Mouse (Mus musculus) limb, embryonic 14.5 days (tissue): ENCODE results near the gene Zbtb20. TPM values are rescaled to one million over a fixed set of nuclear protein-coding genes. Genes with fewer than 3 reads are reported as not detected.

Experiments used
- ATAC-seq: fragments of 200-750 bp; cut with Nextera tagmentation; 2 replicates; pipeline ENCODE4 v1.8.0; 2017; ENCODE audit warnings: low read depth, moderate number of reproducible peaks, moderate TSS enrichment; ENCODE audit not compliant: low FRiP score
- DNase-seq: peaks from one replicate; pipeline ENCODE4 v3.0.0-alpha.2; 2015; ENCODE audit warnings: low spot score
- H3K27ac ChIP-seq: fragments of 300-500 bp; sonication (generic); replicated peaks from 2 replicates; pipeline ENCODE4 v1.5.1; 2014; ENCODE audit warnings: low read depth, mild to moderate bottlenecking, low read length, moderate library complexity, mixed read lengths
- H3K27me3 ChIP-seq: fragments of 300-500 bp; sonication (generic); 2 replicates; pipeline ENCODE4 v1.6.1; 2014; ENCODE audit warnings: low read length, mixed read lengths; ENCODE audit not compliant: control insufficient read depth, insufficient read depth
- H3K36me3 ChIP-seq: fragments of 300-500 bp; sonication (generic); 2 replicates; pipeline ENCODE4 v1.6.1; 2014; ENCODE audit warnings: mild to moderate bottlenecking, low read length, moderate library complexity, mixed read lengths; ENCODE audit not compliant: control insufficient read depth, insufficient read depth
- H3K4me1 ChIP-seq: fragments of 300-500 bp; sonication (generic); 2 replicates; pipeline ENCODE4 v1.6.1; 2014; ENCODE audit warnings: antibody characterized with exemption, low read length, mixed read lengths; ENCODE audit not compliant: control insufficient read depth, insufficient read depth
- H3K4me2 ChIP-seq: fragments of 300-500 bp; sonication (generic); replicated peaks from 2 replicates; pipeline ENCODE4 v1.6.1; 2014; ENCODE audit warnings: low read depth, mild to moderate bottlenecking, low read length, moderate library complexity; ENCODE audit not compliant: severe bottlenecking
- H3K4me3 ChIP-seq: fragments of 300-500 bp; sonication (generic); replicated peaks from 2 replicates; pipeline ENCODE4 v1.5.1; 2014; ENCODE audit warnings: low read length
- H3K9ac ChIP-seq: fragments of 300-500 bp; sonication (generic); 2 replicates; pipeline ENCODE4 v1.6.1; 2014; ENCODE audit warnings: mild to moderate bottlenecking, low read depth, low read length, moderate library complexity; ENCODE audit not compliant: severe bottlenecking
- H3K9me3 ChIP-seq: fragments of 300-500 bp; sonication (generic); 2 replicates; pipeline ENCODE4 v1.6.1; 2016; ENCODE audit warnings: low read length; ENCODE audit not compliant: control insufficient read depth
- POLR2A ChIP-seq: fragments of 200-500 bp; IDR thresholded peaks from 2 replicates; pipeline ENCODE4 v1.8.0; 2012; ENCODE audit warnings: inconsistent platforms, mild to moderate bottlenecking, moderate library complexity, borderline replicate concordance; ENCODE audit not compliant: insufficient read depth, insufficient read length; ENCODE audit errors: extremely low read depth
- WGBS: fragments of 180-500 bp; shearing (Covaris S2); extraction: QIAGEN DNeasy Blood & Tissue Kit; methylation state at CpG from one replicate; pipeline ENCODE4 v1.1.7; 2014; 5-methylcytosine and 5-hydroxymethylcytosine counted together
- polyA plus RNA-seq, 2 experiments: library from polyadenylated mRNA; depleted of rRNA in 1 of 2; stranded (reverse) in 1 of 2; unstranded in 1 of 2; fragments of >200 nt; fragmentation: Nextera tagmentation in 1 of 2; extraction: Ambion mirVana in 1 of 2; gene quantifications; 2 replicates each; pipeline versions ENCODE4 v1.2.1 to v1.2.3; 2012 to 2014

Zbtb20 gene
- polyA plus RNA-seq, 2 experiments, result 2.5 to 17.6 TPM

GRCm38 (mm10) chr16:43430030-43430429, 554.3 kb downstream of the Zbtb20 start:
- Histone ChIP-seq H3K36me3 (no peaks in the 10 kb centered on the region), H3K27ac (no peak overlapping the region), H3K4me2 (no peak overlapping the region), H3K4me3 (no peak overlapping the region), H3K9me3 (no peaks in the 10 kb centered on the region), H3K27me3 (no peaks in the 10 kb centered on the region), H3K4me1 (no peaks in the 10 kb centered on the region), H3K9ac (no peak overlapping the region)
- DNase-seq (no peak), ATAC-seq (no peak)
- 77% methylated on average over 4 of the region's 4 CpGs for WGBS
- no peak for TF ChIP-seq POLR2A

DNA sequence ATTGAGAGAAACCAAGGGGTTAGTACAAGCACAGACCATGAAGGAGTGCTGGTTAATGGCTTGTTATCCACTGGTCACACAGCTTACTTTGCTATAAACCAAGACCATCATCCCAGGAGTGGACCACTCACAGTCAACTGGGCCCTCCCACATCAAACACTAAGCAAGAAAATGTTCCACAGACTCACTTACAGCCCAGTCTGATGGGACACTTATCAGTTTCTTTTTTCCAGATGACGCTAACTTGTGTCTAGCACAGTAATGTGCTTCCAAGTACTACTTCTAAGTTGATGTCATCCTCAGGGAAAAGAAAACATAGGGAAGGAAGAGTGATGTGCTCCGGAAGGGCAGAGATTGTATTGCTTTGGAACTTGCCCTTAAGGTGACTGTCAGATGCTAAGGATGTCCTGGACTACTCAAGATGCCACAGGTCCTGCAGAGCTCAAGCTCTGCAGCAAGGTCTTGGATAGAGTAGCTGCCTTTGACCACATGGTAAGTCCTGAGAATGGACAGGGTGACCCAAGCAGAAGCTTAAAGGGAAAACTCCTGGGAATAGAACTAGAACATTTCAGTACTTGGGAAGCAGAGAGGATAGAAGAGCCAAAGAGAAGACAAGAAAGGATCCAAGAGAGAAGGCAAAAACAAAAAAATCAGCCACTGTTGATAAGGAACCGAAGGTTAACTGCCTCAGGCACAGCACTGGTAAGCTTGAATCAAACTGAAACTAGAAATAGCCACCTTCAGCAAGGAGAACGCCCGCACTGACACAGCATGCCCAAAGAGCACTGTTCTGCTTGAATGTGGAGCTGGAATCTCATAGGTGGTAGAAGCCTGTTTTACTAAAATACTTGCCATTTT, 556.1 kb downstream of the Zbtb20 start:
- Histone ChIP-seq H3K4me1 (no peaks in the 10 kb centered on the region), H3K27me3 (no peaks in the 10 kb centered on the region), H3K4me2 (no peak overlapping the region), H3K4me3 (no peak overlapping the region), H3K36me3 (no peaks in the 10 kb centered on the region), H3K9me3 (no peaks in the 10 kb centered on the region), H3K9ac (no peak overlapping the region), H3K27ac (no peak overlapping the region)
- DNase-seq (no peak), ATAC-seq (no peak)
- no peak for TF ChIP-seq POLR2A
- 88% methylated on average over 5 of the region's 5 CpGs for WGBS

DNA sequence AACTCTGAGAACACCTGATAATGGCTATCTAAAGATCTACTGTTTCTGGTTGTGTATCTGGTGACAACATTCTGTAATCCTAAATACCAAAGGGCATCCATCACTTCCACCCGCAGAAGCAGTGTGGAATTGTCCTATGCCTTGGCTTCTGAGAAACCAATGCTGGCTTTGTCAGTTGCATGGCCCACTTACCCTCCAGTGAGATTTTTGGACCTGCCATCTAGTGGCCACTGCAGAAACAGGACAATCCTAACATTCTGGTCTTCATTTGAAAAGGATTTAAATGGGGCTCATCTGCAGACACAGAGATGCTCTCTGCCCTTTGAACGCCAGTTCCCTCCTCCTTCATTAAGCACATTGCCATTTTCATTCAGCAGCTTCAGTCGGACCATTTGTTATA, 559.3 kb downstream of the Zbtb20 start:
- Histone ChIP-seq H3K4me1 (no peaks in the 10 kb centered on the region), H3K27ac (no peak overlapping the region), H3K4me2 (no peak overlapping the region), H3K4me3 (no peak overlapping the region), H3K36me3 (no peaks in the 10 kb centered on the region), H3K27me3 (no peaks in the 10 kb centered on the region), H3K9ac (no peak overlapping the region), H3K9me3 (no peaks in the 10 kb centered on the region)
- no peak for TF ChIP-seq POLR2A
- no peak for DNase-seq
- ATAC-seq, result no peak
- 56% methylated on average over 3 of the region's 3 CpGs for WGBS

DNA sequence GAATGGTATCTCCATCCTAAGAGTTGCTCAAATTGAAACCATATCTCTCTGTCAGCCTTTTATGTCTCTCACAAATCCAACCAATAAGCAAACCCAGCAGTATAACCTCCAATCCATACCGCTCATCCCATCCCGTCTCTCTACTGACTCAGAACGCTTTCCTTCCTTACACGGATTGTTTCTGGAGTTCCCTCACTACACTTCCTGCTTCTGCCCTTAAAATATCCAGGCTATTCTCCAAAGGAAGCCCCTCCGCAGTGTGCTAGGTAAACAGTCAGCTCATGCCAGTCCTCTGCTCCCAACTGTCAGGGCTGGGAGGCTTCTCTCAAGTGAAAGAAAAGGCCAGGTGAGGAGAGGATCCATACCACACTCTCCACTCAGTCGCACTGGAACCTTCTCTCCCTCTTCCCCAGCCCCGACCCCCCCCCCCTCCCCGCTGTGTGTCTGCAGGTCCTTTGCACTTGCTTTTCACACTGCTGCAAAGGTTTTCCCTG, 563.2 kb downstream of the Zbtb20 start:
- H3K9me3 ChIP-seq, result no peaks in the 10 kb centered on the region
- TF ChIP-seq POLR2A, result no peak
- no peaks in the 10 kb centered on the region for H3K36me3 ChIP-seq
- 71% methylated on average over 8 of the region's 8 CpGs for WGBS
- DNase-seq (no peak), ATAC-seq (no peak)
- H3K9ac ChIP-seq, result no peak overlapping the region
- no peak overlapping the region for H3K4me2 ChIP-seq
- H3K4me1 ChIP-seq, result no peaks in the 10 kb centered on the region
- H3K4me3 ChIP-seq, result no peak overlapping the region
- no peak overlapping the region for H3K27ac ChIP-seq
- no peaks in the 10 kb centered on the region for H3K27me3 ChIP-seq

DNA sequence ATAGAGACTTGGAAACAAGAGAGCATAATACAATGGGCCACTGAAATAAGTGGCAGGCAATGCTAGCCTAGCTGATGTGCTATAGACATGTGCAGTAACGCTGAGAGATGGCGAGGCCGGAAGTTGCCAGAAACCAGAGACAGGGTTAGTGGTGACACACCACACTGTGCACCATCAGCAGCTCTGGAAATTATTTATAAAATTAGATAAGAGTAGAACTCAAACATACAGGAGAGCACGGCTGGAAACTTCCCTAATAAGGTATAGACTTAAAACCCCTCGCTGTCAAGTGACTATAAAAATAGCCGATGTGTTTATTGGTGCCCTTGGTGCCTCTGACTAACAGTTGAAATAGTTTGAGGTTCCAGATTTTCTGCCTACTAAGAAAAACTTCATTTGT, 565.7 kb downstream of the Zbtb20 start:
- Histone ChIP-seq H3K27ac (no peak overlapping the region), H3K4me3 (no peak overlapping the region), H3K9ac (no peak overlapping the region), H3K4me2 (no peak overlapping the region), H3K9me3 (no peaks in the 10 kb centered on the region), H3K4me1 (no peaks in the 10 kb centered on the region), H3K36me3 (no peaks in the 10 kb centered on the region), H3K27me3 (no peaks in the 10 kb centered on the region)
- TF ChIP-seq POLR2A, result no peak
- WGBS, result 59% methylated on average over 6 of the region's 6 CpGs
- ATAC-seq, result no peak
- DNase-seq, result no peak
